Mouse (Mus musculus) intestine, embryonic 14.5 days (tissue): ENCODE measurements around the gene Ganc. TPM values are rescaled to one million over a fixed set of nuclear protein-coding genes. Genes with fewer than 3 reads are reported as not detected.

Experiments
- ATAC-seq: fragments of 200-750 bp; cut with Nextera tagmentation; replicated peaks from 2 replicates; pipeline ENCODE4 v1.8.0; 2017; ENCODE audit warnings: low read depth, moderate number of reproducible peaks, moderate TSS enrichment, moderate library complexity; ENCODE audit not compliant: low FRiP score, low TSS enrichment
- DNase-seq: peaks from one replicate; pipeline ENCODE4 v3.0.0-alpha.2; 2018; ENCODE audit warnings: low spot score
- H3K27ac ChIP-seq: fragments of 300-500 bp; sonication (generic); 2 replicates; pipeline ENCODE4 v1.5.1; 2014; ENCODE audit warnings: low read depth, mild to moderate bottlenecking, control low read depth
- H3K27me3 ChIP-seq: fragments of 300-500 bp; sonication (generic); replicated peaks from 2 replicates; pipeline ENCODE4 v1.6.1; 2014; ENCODE audit warnings: low read length, control low read depth; ENCODE audit not compliant: control insufficient read depth, insufficient read depth
- H3K36me3 ChIP-seq: fragments of 300-500 bp; sonication (generic); 2 replicates; pipeline ENCODE4 v1.6.1; 2014; ENCODE audit warnings: low read length, control low read depth; ENCODE audit not compliant: control insufficient read depth, insufficient read depth
- H3K4me1 ChIP-seq: fragments of 300-500 bp; sonication (generic); replicated peaks from 2 replicates; pipeline ENCODE4 v1.6.1; 2014; ENCODE audit warnings: low read length, control low read depth, mixed read lengths; ENCODE audit not compliant: control insufficient read depth, insufficient read depth
- H3K4me2 ChIP-seq: fragments of 300-500 bp; sonication (generic); 2 replicates; pipeline ENCODE4 v1.6.1; 2014; ENCODE audit warnings: low read length
- H3K4me3 ChIP-seq: fragments of 300-500 bp; sonication (generic); 2 replicates; pipeline ENCODE4 v1.5.1; 2014; ENCODE audit warnings: low read depth, low read length, control low read depth, mixed read lengths
- H3K9ac ChIP-seq: fragments of 300-500 bp; sonication (generic); 2 replicates; pipeline ENCODE4 v1.6.1; 2014; ENCODE audit warnings: mild to moderate bottlenecking, low read length
- H3K9me3 ChIP-seq: fragments of 300-500 bp; sonication (generic); 2 replicates; pipeline ENCODE4 v1.6.1; 2016; ENCODE audit warnings: low read length, control low read depth; ENCODE audit not compliant: control insufficient read depth
- WGBS: fragments of 180-500 bp; shearing (Covaris S2); extraction: QIAGEN DNeasy Blood & Tissue Kit; methylation state at CpG from one replicate; pipeline ENCODE4 v1.1.7; 2014; 5-methylcytosine and 5-hydroxymethylcytosine counted together
- polyA plus RNA-seq: library from polyadenylated mRNA; unstranded; fragments of >200 nt; fragmentation: Nextera tagmentation; extraction: Ambion mirVana; gene quantifications from 2 replicates; pipeline ENCODE4 v1.2.1, GENCODE M21; 2014

The Ganc gene
- polyA plus RNA-seq, 1 experiment from 2014 or later = 9.4 TPM

DNA sequence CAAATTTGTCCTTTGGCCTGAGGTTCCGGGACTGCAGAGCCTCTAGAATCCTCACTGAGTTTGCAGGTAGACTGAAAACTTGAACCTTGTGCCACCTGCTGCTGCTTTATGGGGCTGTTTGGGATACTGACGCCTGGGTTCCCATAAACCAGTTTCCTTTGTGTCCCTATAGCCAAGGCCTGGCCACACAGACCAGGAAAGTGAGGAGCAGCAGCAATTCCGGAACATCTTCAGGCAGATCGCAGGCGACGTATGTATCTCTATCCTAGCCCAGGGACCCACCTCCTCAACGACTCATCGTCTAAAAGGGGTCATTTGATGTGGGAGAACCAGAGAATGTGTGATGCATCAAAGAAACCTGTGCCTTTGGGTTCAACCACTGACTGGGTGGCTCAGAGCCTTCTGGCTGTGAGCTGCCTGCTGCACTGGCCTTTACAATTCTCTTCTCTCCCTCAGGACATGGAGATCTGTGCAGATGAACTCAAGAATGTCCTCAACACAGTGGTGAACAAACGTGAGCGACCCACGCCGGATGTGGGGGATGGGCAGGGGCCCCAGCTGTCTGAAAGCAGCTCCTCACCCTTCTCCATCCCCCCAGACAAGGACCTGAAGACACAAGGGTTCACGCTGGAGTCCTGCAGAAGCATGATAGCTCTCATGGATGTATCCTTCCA is 98.4 kb downstream of the Ganc start:
- Histone ChIP-seq H3K9ac (no peak overlapping the region), H3K27ac (no peak overlapping the region), H3K27me3 (no peaks in the 10 kb centered on the region), H3K9me3 (no peaks in the 10 kb centered on the region), H3K36me3 (peaks cover 14% of the 10 kb centered on the region), H3K4me1 (peaks cover 13% of the 10 kb centered on the region; the same call in 1 of the 2 replicates), H3K4me2 (no peak overlapping the region), H3K4me3 (no peak overlapping the region)
- no peak for ATAC-seq
- WGBS = 62% methylated on average over 13 of the region's 13 CpGs
- DNase-seq = no peak

- H3K4me1 ChIP-seq = peaks cover 13% of the 10 kb centered on the region; the same call in 1 of the 2 replicates
- H3K9me3 ChIP-seq = no peaks in the 10 kb centered on the region
- 73% methylated on average over 3 of the region's 3 CpGs for WGBS
- ATAC-seq (no peak), DNase-seq (no peak)
- no peak overlapping the region for H3K27ac ChIP-seq
- no peaks in the 10 kb centered on the region for H3K27me3 ChIP-seq
- no peak overlapping the region for H3K4me3 ChIP-seq
- H3K4me2 ChIP-seq = no peak overlapping the region
- H3K9ac ChIP-seq = no peak overlapping the region
- H3K36me3 ChIP-seq = peaks cover 14% of the 10 kb centered on the region
Observed at GRCm38 (mm10) chr2:120502605-120502990, 98.9 kb downstream of the Ganc start.

GRCm38 (mm10) chr2:120503094-120503493 is 99.4 kb downstream of the Ganc start:
- H3K36me3 ChIP-seq = peaks cover 18% of the 10 kb centered on the region
- no peaks in the 10 kb centered on the region for H3K27me3 ChIP-seq
- ATAC-seq = no peak
- H3K27ac ChIP-seq = no peak overlapping the region
- no peak for DNase-seq
- H3K9ac ChIP-seq = no peak overlapping the region
- no peak overlapping the region for H3K4me3 ChIP-seq
- H3K9me3 ChIP-seq = no peaks in the 10 kb centered on the region
- peaks cover 13% of the 10 kb centered on the region; the same call in 1 of the 2 replicates for H3K4me1 ChIP-seq
- no peak overlapping the region for H3K4me2 ChIP-seq
- WGBS = 82% methylated on average over 6 of the region's 6 CpGs

DNA sequence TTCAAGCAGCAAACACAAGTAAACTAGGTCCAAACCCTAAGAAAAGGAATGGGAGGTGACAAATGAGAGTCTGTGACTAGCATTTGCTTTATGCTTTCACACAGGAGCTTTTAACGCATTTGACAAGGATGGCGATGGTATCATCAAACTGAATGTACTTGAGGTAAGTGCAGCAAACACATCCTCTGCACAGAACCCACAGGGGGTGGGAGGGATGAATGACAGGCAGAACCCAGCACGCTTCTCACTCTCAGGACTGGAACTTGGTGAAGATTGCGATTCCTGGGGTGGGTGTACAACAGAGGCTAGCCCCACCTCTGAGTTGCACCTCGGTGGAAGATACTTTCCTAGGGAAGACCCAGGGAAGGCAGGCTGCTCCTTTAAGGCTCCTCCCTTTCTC is 100.3 kb downstream of the Ganc start:
- Histone ChIP-seq H3K4me1 (peaks cover 13% of the 10 kb centered on the region; the same call in 1 of the 2 replicates), H3K4me2 (no peak overlapping the region), H3K27me3 (no peaks in the 10 kb centered on the region), H3K36me3 (peaks cover 27% of the 10 kb centered on the region), H3K27ac (no peak overlapping the region), H3K9me3 (no peaks in the 10 kb centered on the region), H3K9ac (no peak overlapping the region), H3K4me3 (no peak overlapping the region)
- 81% methylated on average over 5 of the region's 5 CpGs for WGBS
- ATAC-seq = no peak
- no peak for DNase-seq

Other genes with a start within 250 kb of the Ganc start
- gene Ehd4, start 249.3 kb upstream of the Ganc start, polyA plus RNA-seq = 35.4 and 36.5 TPM in 2 replicates
- 0.05 and 0.07 TPM in 2 replicates for gene Pla2g4e, start 158.6 kb upstream of the Ganc start, polyA plus RNA-seq
- gene Pla2g4d, start 114.7 kb upstream of the Ganc start, polyA plus RNA-seq = 0.04 and 0.09 TPM in 2 replicates
- 0.11 and 0.27 TPM in 2 replicates for gene Pla2g4f, start 89.7 kb upstream of the Ganc start, polyA plus RNA-seq
- 24.6 and 25.1 TPM in 2 replicates for gene Vps39, start 50.8 kb upstream of the Ganc start, polyA plus RNA-seq
- 12.4 and 13.8 TPM in 2 replicates for gene Tmem87a, start 217 bp downstream of the Ganc start, polyA plus RNA-seq
- gene Capn3, start 52.1 kb downstream of the Ganc start, polyA plus RNA-seq = 1.5 and 2.3 TPM in 2 replicates
- 64.5 and 66.1 TPM in 2 replicates for gene Zfp106, start 159.9 kb downstream of the Ganc start, polyA plus RNA-seq
- 47.5 and 49.6 TPM in 2 replicates for gene Snap23, start 163.8 kb downstream of the Ganc start, polyA plus RNA-seq
- 26.1 and 27.3 TPM in 2 replicates for gene Haus2, start 205.5 kb downstream of the Ganc start, polyA plus RNA-seq
- 11.9 and 16.2 TPM in 2 replicates for gene Lrrc57, start 205.6 kb downstream of the Ganc start, polyA plus RNA-seq
- gene Stard9, start 225.2 kb downstream of the Ganc start, polyA plus RNA-seq = 6.2 and 6.8 TPM in 2 replicates